Mouse (Mus musculus) kidney, adult 11 months (tissue): ENCODE measurements at regions not wholly inside any gene's neighbourhood (a gene's known extent, or its start where the extent isn't known, plus 50 kb on each side); places are given as distances from the start of the nearest gene placed in this dataset.

ENCODE experiments used
- DNase-seq: peaks from one replicate; pipeline ENCODE4 v3.0.0; 2022

DNA sequence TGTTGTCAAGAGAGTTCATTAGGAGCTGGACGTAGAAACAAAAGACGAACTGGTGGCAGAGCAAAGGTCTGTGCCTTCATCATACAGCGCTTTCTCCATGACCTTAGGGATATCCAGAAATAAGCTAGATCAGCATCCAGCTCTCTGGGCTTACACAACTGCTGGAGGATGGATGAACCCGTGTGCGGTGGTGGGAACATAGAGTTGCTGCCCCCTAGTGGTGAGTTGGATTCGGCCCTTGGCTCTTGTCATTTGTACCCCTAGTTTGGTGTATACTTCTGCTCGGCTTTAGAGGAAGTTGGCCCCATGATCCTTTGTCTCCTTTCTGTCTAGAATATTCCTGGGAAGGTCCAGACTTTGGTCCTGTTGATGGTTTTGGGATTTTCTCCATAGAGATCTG lies 369.4 kb downstream of the Dhx35 start:
- DNase-seq, result peak; percentile 38

DNA sequence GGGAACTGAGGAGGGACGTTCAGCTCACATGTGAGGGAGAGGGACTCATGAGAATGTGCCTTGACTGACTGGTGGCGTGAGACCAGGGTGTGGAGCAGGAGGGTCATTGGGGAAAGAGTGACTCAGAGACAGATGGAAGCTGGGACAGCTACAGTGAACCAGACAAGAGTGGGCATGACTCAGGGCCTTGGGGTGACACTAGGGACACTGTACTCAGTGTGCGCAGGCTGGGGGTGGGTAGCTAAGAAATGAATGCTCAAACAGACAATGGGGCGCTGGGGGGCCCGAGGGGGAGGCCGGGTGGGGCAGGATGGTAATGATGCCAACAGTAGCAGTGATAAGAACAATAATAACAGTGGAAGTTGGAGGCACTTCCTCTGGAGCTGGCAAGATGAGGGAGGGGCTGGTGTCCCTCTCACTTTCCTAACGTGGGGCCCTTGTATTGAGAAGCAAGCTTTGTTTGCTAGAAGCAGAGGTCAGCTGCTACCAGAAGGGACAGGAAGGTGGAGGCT lies 374.0 kb downstream of the Dhx35 start:
- DNase-seq, result no peak

DNA sequence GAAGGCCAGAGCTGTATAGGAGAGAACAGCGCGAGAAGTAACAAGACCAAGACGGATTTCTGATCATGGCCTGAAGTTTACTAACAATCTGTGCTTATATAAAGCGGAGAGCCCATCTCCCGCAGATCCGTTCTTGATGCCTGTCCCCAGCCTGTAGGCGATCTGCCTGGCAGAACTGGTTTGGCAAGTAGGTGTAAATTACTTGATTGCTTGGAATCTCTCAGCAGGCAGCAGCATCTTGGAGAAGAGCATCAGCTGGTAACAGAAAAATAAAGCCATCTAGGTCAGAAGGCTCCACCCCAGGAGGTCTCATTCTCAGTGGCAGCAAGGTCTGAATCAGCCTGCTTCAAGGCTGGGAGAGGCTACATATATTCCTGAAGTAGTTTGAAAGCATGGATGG lies 401.5 kb downstream of the Dhx35 start:
- DNase-seq, result no peak

DNA sequence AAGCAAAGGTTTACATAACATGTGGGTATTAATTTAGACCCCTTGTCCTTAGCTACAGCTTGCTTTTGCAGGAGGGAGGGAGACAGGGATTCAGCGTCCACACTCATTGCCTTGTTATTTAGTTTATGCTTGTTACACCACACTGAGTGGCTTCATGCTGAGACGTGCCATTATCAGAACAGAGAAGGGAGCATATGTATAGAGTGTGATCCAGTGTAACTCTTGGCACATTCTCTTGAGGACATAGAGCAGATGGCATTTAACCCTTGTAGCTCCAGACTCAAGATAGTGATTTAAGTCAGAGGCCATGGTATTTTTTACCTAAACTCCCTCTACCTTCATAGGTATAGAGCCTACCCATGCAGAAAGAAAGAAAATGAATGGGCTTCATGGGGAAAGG lies 437.7 kb downstream of the Dhx35 start:
- no peak for DNase-seq

- DNase-seq, result no peak
These were observed 440.4 kb downstream of the Dhx35 start for GRCm38 (mm10) chr2:159235000-159235399.

DNA sequence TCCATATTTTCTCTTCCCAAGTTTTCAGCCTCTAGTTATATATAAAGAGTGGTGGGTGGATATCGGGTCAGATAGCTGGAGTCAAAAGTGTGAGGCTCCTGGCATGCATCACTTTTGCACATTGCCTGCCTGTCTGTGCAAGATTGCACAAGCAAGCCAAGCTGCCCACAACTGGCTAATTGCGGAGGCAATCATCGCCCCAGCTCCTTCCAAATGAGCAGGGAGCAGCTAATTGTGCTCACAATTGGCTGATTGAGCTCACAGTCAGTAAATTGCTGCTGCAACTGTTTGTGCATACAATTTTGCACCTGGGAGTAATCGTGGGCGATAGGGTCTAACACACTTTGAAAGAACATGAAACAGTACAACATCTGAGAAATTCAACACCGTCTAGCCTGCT lies 455.5 kb downstream of the Dhx35 start:
- no peak for DNase-seq

DNA sequence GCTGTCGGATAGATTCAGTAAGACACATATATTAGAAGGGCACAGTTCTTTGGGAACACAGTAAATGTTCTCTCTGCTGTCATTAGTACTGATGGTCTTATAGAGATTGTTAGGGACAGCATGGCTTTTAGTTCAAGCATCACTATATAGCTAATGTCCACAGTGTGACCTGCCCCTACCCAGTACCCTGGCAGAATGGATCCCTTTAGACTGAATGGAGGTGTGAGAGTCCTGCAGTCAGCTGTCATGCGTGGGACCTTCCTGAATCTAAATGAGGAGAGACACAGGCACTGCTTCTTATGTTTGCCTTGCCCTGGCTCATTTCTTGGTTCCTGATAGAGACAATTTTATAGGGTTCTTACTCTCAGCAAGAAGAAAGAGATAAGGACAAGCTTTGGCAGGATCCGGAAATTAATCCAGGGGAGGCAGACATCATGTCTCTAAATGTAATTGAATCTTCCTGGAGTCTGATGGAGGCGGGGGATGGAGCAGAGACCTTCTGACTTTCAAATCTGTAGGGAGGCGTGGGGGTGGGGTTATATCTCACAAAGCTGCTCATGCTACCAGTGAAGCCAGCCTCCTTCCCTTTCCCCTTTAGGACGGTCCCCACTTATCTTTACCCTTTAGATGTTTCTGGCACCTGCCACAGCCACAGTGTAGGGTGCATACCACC lies 456.5 kb downstream of the Dhx35 start:
- no peak for DNase-seq

GRCm38 (mm10) chr2:159270221-159271080 lies 475.8 kb downstream of the Dhx35 start:
- DNase-seq, result peak; percentile 21

DNA sequence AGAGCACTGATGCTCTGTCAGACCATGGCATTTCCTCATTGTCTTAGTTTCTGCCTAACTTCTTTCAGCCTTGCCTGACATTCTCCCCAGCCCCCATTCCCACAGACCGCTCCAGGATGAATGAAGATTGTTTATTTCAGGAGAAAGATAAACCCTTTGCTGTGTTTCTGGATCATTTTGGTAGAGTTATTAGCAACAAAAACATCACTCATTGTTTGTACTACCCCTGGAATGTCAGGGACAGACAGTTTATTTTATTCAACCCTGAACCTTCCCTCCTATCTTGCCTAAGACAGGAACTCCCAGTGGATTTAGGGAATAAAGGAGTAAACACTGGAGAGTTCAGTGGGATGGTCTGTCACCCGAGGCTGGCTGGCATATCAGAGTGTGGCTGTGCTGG lies 484.3 kb downstream of the Dhx35 start:
- DNase-seq, result no peak

DNA sequence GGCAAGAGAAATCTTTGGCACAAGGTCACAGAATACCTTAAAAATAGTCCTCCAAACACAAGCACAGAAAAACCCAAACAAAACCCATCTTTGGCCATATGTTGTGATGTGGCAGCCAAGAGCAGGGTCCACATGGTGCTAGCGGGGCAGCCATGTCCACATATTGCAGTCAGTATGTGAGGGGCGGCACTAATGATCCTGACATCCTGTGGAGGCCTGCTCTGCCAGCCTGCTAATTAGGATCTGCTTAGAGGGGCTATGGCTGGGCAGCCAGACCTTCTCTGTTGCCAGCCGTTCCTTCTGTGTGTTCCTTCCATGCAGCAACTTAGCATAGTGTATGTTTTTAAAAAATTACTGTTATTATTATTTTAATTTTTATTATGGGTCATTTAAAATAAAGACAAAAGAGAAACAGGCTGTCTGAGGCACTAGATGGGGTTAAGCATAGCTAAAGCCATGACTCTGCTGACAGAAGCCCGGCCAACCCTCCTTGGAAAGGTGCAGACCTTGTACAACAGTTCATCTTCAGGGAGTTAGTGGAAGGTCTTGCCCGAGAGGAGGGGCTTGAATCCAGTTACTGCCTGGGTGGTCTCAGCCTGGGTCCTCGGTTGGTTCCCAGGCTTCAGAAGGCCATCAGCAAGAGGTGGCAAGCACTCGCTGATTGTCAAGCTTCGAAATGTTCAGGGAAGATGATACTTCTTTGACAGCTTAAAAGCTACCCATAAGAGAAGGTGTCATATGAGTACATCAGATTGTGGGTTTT lies 487.1 kb downstream of the Dhx35 start:
- no peak for DNase-seq

GRCm38 (mm10) chr2:159284100-159284499 lies 489.5 kb downstream of the Dhx35 start:
- DNase-seq, result no peak

GRCm38 (mm10) chr2:159284525-159285189 lies 490.1 kb downstream of the Dhx35 start:
- DNase-seq, result no peak

- DNase-seq, result no peak
These were observed 493.5 kb downstream of the Dhx35 start for GRCm38 (mm10) chr2:159287996-159288563.

- DNase-seq, result no peak
These were observed 495.5 kb downstream of the Dhx35 start for GRCm38 (mm10) chr2:159290081-159290480.

DNA sequence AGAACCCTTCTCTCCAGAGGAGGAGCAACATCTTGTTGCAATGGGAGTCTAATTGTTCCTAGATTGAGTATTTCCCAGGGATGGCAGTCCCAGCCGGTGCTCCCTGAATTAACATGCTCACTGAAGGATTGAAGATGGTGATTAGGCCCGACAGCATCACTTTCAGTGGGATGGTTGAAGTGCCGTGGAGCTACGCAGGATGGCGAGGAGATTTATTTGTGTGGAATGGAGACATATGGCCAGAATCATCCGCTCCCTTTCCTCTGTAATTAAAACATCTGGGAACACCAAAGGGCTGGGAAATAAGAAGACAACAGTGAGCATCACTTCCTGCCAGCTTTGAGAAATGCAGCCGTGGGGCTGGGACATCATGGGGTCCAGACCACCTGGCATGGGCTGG lies 512.4 kb downstream of the Dhx35 start:
- no peak for DNase-seq

- DNase-seq, result no peak
These were observed 540.1 kb downstream of the Dhx35 start for GRCm38 (mm10) chr2:159334711-159335110.

- no peak for DNase-seq
These were observed 542.0 kb downstream of the Dhx35 start for GRCm38 (mm10) chr2:159336646-159337045.

- DNase-seq, result no peak
These were observed 549.3 kb downstream of the Dhx35 start for GRCm38 (mm10) chr2:159343624-159344560.

DNA sequence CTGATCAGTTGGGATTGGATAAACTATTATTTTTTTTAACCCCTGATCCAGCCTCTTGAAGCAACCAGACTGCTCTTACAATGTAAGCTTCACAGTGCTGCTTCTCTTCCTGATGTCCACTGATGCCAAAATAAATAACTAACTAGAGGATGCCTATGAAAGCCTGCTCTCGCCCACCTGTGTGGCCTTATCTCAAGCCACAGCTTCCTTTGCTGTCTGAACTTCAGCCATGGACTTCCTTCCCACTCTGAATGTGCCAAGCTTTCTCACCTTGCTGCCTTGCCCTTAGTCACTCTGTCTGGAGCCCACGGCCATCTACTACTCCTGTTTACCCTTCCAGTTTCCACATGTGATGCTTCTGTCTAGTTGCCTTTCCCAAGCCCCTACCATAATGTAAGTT lies 559.6 kb downstream of the Dhx35 start:
- no peak for DNase-seq

DNA sequence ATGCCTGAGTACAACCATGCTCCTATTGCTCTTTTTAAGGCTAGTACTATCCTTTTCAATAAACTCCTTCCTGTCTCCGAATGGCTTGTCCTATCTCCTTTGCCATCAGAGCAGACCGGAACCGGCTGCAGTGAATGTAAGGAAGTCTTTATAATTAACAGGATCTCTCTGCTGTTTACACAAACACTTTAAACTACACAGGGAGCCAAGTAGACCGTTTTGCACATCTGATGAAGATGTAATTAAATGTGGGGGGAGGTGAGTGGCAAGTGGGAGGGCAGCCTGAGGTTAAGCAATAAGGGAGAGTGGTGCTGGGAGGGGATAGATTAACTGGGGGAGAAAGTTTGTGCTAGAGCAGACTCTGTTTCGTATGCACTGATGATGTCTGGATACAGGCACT lies 561.9 kb downstream of the Dhx35 start:
- DNase-seq, result no peak

DNA sequence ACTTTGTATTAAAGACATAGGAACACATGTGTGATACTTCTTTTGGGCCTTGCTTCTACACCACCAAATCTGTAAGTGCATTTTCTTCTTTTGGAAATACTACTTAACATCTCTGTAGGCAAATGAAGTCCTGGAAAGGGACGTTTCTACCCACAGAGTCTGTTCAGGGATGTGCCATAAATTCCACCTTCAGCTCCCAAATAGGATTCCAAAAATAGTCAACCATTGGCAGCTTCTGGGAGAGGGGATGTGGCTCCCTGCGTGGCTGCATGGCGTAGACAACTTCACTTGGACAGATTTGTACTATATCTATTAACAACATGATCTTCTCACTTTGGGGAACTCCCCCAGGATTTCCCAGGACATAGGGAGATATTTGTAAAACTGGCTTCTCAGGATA lies 566.8 kb downstream of the Dhx35 start:
- DNase-seq, result no peak
